Mouse (Mus musculus): ENCODE data around the gene Mog. TPM values are rescaled to one million over a fixed set of nuclear protein-coding genes. Genes with fewer than 3 reads are reported as not detected.

Mog gene
- polyA plus RNA-seq, 1 experiment from 2014 or later, result 0.31 TPM

GRCm38 (mm10) chr17:37050876-37051275 lies 27.7 kb upstream of the Mog start:
- WGBS, result under 1% methylated on average over 27 of the region's 27 CpGs
- H3K27ac ChIP-seq (replicated peaks), result peak overlapping the region; percentile 86

GRCm38 (mm10) chr17:37050399-37050798 lies 27.2 kb upstream of the Mog start:
- peaks cover 51% of the 10 kb centered on the region for H3K4me1 ChIP-seq
- H3K27ac ChIP-seq (replicated peaks), result peak overlapping the region; percentile 86
- H3K36me3 ChIP-seq (replicated peaks), result peaks cover 28% of the 10 kb centered on the region
- H3K4me3 ChIP-seq, result peak overlapping the region; percentile 80
- DNase-seq (ENCODE audit: low spot score), result peak; percentile 90
- H3K27me3 ChIP-seq (replicated peaks; ENCODE audit: low read depth, poor library complexity, severe bottlenecking), result peaks cover 33% of the 10 kb centered on the region
- 2% methylated on average over 22 of the region's 22 CpGs for WGBS
- H3K9me3 ChIP-seq, result no peaks in the 10 kb centered on the region

More at GRCm38 (mm10) chr17:37050876-37051275, 27.7 kb upstream of the Mog start:
- H3K4me1 ChIP-seq, result peaks cover 48% of the 10 kb centered on the region
- no peak for DNase-seq (ENCODE audit: low spot score)
- peaks cover 33% of the 10 kb centered on the region for H3K27me3 ChIP-seq (replicated peaks; ENCODE audit: low read depth, poor library complexity, severe bottlenecking)
- peaks cover 33% of the 10 kb centered on the region for H3K36me3 ChIP-seq (replicated peaks)
- no peaks in the 10 kb centered on the region for H3K9me3 ChIP-seq
- peak overlapping the region; percentile 80 for H3K4me3 ChIP-seq

GRCm38 (mm10) chr17:37049570-37050310 lies 26.5 kb upstream of the Mog start:
- peaks cover 58% of the 10 kb centered on the region for H3K4me1 ChIP-seq
- 1% methylated on average over 39 of the region's 39 CpGs for WGBS

GRCm38 (mm10) chr17:37048383-37048782 lies 25.2 kb upstream of the Mog start:
- 57% methylated on average over 7 of the region's 7 CpGs for WGBS
- 0 out of 2 replicates have a peak overlapping the region, but pooled peaks have one; percentile 16 for H3K4me3 ChIP-seq

More at GRCm38 (mm10) chr17:37049570-37050310, 26.5 kb upstream of the Mog start:
- peaks cover 33% of the 10 kb centered on the region for H3K27me3 ChIP-seq (replicated peaks; ENCODE audit: low read depth, poor library complexity, severe bottlenecking)
- H3K9me3 ChIP-seq, result no peaks in the 10 kb centered on the region
- peak overlapping the region; percentile 86 for H3K27ac ChIP-seq (replicated peaks)
- peaks cover 21% of the 10 kb centered on the region for H3K36me3 ChIP-seq (replicated peaks)
- DNase-seq (ENCODE audit: low spot score), result peak; percentile 79
- H3K4me3 ChIP-seq, result peak overlapping the region; percentile 80

GRCm38 (mm10) chr17:37047981-37048380 lies 24.8 kb upstream of the Mog start:
- H3K4me1 ChIP-seq, result peaks cover 58% of the 10 kb centered on the region
- H3K27ac ChIP-seq (replicated peaks), result no peak overlapping the region
- no peak for DNase-seq (ENCODE audit: low spot score)
- no peak overlapping the region for H3K4me3 ChIP-seq
- WGBS, result 34% methylated on average over 3 of the region's 3 CpGs
- H3K27me3 ChIP-seq (replicated peaks; ENCODE audit: low read depth, poor library complexity, severe bottlenecking), result peaks cover 33% of the 10 kb centered on the region
- peaks cover 4% of the 10 kb centered on the region; the same call in 1 of the 2 replicates for H3K36me3 ChIP-seq (replicated peaks)
- H3K9me3 ChIP-seq, result no peaks in the 10 kb centered on the region

More at GRCm38 (mm10) chr17:37048383-37048782, 25.2 kb upstream of the Mog start:
- H3K4me1 ChIP-seq, result peaks cover 58% of the 10 kb centered on the region
- no peak for DNase-seq (ENCODE audit: low spot score)
- H3K9me3 ChIP-seq, result no peaks in the 10 kb centered on the region
- H3K36me3 ChIP-seq (replicated peaks), result peaks cover 8% of the 10 kb centered on the region
- H3K27me3 ChIP-seq (replicated peaks; ENCODE audit: low read depth, poor library complexity, severe bottlenecking), result peaks cover 33% of the 10 kb centered on the region
- H3K27ac ChIP-seq (replicated peaks), result no peak overlapping the region

GRCm38 (mm10) chr17:37047332-37047976 lies 24.3 kb upstream of the Mog start:
- no peaks in the 10 kb centered on the region for H3K9me3 ChIP-seq
- H3K4me1 ChIP-seq, result peaks cover 58% of the 10 kb centered on the region
- peak; percentile 18 for DNase-seq (ENCODE audit: low spot score)
- H3K27ac ChIP-seq (replicated peaks), result peak overlapping the region; percentile 30; the same call in 1 of the 2 replicates
- H3K36me3 ChIP-seq (replicated peaks), result 0 out of 2 replicates have a peak, but pooled peaks cover 2% of the 10 kb centered on the region
- 13% methylated on average over 19 of the region's 19 CpGs for WGBS
- H3K27me3 ChIP-seq (replicated peaks; ENCODE audit: low read depth, poor library complexity, severe bottlenecking), result peaks cover 33% of the 10 kb centered on the region
- H3K4me3 ChIP-seq, result peak overlapping the region; percentile 94

- under 1% methylated on average over 57 of the region's 58 CpGs for WGBS
- H3K27me3 ChIP-seq (replicated peaks; ENCODE audit: low read depth, poor library complexity, severe bottlenecking), result peaks cover 33% of the 10 kb centered on the region
- H3K36me3 ChIP-seq (replicated peaks), result no peaks in the 10 kb centered on the region
- H3K4me3 ChIP-seq, result peak overlapping the region; percentile 94
- peak; percentile 83 for DNase-seq (ENCODE audit: low spot score)
- peak overlapping the region; percentile 96 for H3K27ac ChIP-seq (replicated peaks)
- H3K9me3 ChIP-seq, result no peaks in the 10 kb centered on the region
- peaks cover 56% of the 10 kb centered on the region for H3K4me1 ChIP-seq
Observed at GRCm38 (mm10) chr17:37046312-37047112, 23.3 kb upstream of the Mog start.

- 1% methylated on average over 55 of the region's 55 CpGs for WGBS
- Histone ChIP-seq H3K36me3 (replicated peaks) (no peaks in the 10 kb centered on the region), H3K27me3 (replicated peaks; ENCODE audit: low read depth, poor library complexity, severe bottlenecking) (peaks cover 31% of the 10 kb centered on the region), H3K4me3 (peak within 1 kb of the TSS; percentile 94), H3K9me3 (no peaks in the 10 kb centered on the region), H3K27ac (replicated peaks) (peak within 1 kb of the TSS; percentile 96), H3K4me1 (peaks cover 49% of the 10 kb centered on the region)
- DNase-seq (ENCODE audit: low spot score), result peak; percentile 92
Observed at GRCm38 (mm10) chr17:37045611-37046311, 22.6 kb upstream of the Mog start, which contains the start of gene Gabbr1. Gabbr1 (plus strand) TSS chr17:37045966.

GRCm38 (mm10) chr17:37044651-37045244 lies 21.6 kb upstream of the Mog start:
- H3K4me1 ChIP-seq, result peaks cover 39% of the 10 kb centered on the region
- H3K4me3 ChIP-seq, result peak overlapping the region; percentile 94
- DNase-seq (ENCODE audit: low spot score), result no peak
- H3K9me3 ChIP-seq, result no peaks in the 10 kb centered on the region
- H3K36me3 ChIP-seq (replicated peaks), result no peaks in the 10 kb centered on the region
- peaks cover 27% of the 10 kb centered on the region for H3K27me3 ChIP-seq (replicated peaks; ENCODE audit: low read depth, poor library complexity, severe bottlenecking)
- 79% methylated on average over 7 of the region's 7 CpGs for WGBS
- peak overlapping the region; percentile 96 for H3K27ac ChIP-seq (replicated peaks)

- Histone ChIP-seq H3K9me3 (no peaks in the 10 kb centered on the region), H3K27ac (replicated peaks) (no peak overlapping the region), H3K4me1 (no peaks in the 10 kb centered on the region), H3K27me3 (replicated peaks; ENCODE audit: low read depth, poor library complexity, severe bottlenecking) (no peaks in the 10 kb centered on the region), H3K36me3 (replicated peaks) (no peaks in the 10 kb centered on the region), H3K4me3 (no peak overlapping the region)
- no peak for DNase-seq (ENCODE audit: low spot score)
- WGBS, result 73% methylated on average over 2 of the region's 2 CpGs
Observed at GRCm38 (mm10) chr17:37039127-37039894, 16.1 kb upstream of the Mog start.

- H3K9me3 ChIP-seq, result no peaks in the 10 kb centered on the region
- peak overlapping the region; percentile 54 for H3K4me3 ChIP-seq
- peaks cover 17% of the 10 kb centered on the region; the same call in 1 of the 2 replicates for H3K4me1 ChIP-seq
- no peaks in the 10 kb centered on the region for H3K36me3 ChIP-seq (replicated peaks)
- DNase-seq (ENCODE audit: low spot score), result no peak
- peak overlapping the region; percentile 95 for H3K27ac ChIP-seq (replicated peaks)
- H3K27me3 ChIP-seq (replicated peaks; ENCODE audit: low read depth, poor library complexity, severe bottlenecking), result no peaks in the 10 kb centered on the region
- 72% methylated on average over 8 of the region's 8 CpGs for WGBS
Observed at GRCm38 (mm10) chr17:37029162-37029561, 6.0 kb upstream of the Mog start.
